Mouse (Mus musculus) CH12F3 (cell line): Measurements from ENCODE around the gene Ifitm10.

ENCODE experiments used
- in situ Hi-C: fragments of 300-500 bp; cut with MboI; formaldehyde crosslinking; loops from 2 replicates; pipeline ENCODE4 v1.14.3; 2020; ENCODE audit warnings: low sequenced_read_pairs

Ifitm10 gene

DNA sequence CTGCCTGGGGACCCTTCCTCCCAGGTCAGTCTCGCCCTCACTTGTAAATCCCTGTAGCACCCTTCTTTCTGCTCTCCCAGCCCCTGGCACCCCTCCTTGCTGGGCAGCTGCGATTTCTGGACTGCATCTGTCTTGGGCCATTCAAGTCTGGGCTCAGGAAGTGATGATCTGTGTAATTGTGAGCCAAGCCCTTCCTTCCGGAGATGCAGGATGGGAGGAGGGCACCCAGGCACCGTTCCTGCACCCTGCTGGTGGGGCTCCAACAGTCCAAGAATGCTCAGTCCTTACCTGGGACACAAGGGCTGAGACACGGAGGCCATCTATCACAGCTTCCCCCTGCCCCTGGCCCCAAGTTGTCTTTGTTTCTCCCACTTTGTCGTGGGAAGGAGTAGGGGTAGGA, 3.7 kb downstream of the Ifitm10 start:
- in situ Hi-C loops = no loop called here

DNA sequence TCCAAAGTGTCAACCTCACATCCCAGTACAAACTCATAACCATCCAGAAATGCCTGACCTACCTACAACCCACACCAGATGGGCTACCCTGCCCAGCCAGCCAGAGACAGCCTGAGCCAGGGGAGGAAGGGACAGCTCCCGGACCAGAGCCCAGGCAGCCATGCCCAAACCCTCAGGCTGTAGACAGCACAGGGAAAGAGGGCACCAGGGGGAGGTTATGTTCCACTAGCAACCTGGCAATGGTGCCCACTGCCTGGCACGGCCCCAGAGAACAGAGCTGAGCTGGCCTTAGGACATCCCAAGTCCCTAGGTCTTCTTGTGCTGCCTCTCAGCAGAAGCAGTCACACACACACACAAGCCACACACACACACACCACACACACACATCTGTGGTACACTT, 4.7 kb downstream of the Ifitm10 start:
- in situ Hi-C loops = no loop called here

DNA sequence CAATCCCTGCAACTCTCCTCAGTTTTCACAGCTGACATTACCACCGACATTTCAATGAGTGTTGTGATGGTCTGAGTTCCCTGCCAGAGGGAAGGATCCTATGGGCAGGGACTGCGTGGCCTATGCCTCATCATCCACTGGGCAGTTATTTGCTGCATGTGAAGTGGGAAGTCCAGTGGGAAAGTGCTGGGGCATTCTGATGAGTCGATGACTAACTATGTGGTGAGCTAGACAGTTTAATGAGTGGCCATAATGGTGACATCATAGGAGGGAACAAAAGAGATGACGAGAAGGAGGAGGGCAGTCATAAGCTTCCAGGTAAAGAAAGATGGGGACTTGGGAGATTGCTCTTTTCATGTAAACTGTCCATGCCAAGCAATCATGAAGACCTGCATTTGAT, 10.4 kb downstream of the Ifitm10 start:
- in situ Hi-C loops = no loop called here

DNA sequence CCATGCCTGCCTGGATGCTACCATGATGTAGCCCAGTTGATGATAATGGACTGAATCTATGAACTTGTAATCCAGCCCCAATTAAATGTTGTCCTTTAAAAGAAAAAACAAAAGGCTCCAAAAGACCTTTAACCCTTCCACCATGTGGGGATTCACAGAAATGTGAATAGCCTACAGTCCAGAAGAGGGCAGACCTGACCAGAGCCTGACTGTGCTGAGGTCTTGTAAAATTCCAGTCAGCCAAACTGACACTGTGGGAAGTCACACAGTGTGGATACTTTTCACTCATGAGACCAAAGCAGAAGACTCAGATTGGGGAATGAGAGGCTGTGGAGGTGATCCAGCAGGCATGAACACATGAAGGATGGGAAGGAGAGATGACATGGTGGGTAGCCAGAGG, 12.8 kb downstream of the Ifitm10 start:
- in situ Hi-C loops = no loop called here

DNA sequence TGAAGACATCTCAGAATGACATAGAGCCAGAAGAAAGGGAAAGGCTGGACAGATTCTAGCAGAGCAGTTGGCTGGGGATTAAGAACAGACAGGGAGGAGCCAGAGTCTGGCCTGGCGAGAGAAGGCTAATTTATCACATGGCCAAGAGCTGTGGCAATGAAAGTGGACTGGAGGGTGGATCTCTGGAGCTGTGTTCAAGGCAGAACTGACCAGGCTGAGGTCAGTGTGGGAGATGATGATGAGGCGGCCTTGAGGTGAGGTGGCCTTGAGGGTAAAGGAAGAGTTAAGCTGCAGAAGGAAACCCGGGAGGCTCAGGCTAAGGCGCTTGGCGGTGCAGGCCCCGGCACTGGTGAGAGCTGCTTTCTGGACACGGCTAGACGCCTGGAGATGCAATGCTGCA, 14.4 kb downstream of the Ifitm10 start:
- in situ Hi-C loops = no loop called here

DNA sequence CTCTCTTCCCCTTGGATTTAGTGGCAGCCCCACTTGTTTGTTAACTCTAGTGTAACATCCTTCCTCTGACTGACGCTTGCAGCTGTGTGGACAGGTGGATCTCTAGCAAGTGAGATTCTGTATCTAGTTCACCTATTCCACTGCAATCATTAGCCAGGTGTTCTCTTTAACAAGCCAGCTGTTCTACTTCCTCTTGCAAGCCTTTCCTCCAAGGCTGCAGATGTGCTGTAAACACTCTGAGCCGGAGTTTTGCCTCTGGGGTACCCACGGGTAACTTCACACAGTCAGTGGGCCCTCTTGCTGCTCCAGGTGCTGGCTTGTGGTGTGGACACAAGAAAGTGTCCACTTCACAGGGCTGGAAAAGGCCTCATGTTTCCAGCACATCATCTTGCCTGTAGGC, 16.0 kb downstream of the Ifitm10 start:
- in situ Hi-C loops = no loop called here

DNA sequence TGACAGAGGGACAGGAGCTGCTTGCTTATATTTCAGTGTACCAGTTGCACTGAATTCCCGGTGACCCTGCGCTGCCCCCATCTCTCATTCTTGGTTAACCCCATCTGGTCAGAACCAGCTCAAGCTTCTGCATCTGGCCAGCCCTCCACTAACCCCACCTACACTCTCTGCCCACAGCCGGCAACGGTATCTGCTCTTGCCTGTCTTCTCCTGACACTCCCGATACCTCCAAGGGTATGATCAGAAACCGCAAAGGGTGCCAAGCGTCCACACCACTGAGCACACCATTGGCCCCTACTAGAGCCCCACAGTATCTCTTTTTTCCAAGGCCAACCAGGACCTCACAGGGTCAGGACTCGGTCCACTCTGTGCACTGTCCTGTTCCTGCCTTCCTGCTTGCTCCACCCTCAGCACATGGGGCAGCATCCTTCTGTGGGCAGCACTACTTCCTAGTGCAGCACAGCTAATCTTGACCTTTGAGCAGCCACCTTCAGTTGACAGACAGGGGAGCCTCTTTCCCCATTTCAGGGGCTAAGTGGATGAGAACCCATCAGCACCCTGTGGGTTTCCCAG, 18.8 kb downstream of the Ifitm10 start:
- in situ Hi-C loops = no loop called here

DNA sequence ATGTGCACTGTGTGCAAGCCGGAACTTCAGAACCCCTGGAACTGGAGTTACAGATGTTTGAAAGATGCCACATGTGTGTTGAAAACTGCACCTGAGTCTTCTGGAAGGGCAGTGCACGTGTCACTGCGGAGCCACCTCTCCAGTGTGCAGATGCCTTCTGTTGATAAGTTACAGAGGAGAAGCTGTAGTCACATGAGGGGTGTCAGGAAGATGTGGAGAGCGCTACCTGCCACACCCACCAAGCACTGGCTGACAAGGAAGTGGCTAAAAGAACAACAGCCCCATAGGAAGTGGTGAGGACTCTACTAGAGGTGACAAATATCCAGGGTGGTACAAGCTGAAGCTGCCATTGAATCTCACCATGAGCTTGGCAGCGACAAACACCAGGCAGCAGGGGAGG, 19.7 kb downstream of the Ifitm10 start:
- in situ Hi-C loops = no loop called here

DNA sequence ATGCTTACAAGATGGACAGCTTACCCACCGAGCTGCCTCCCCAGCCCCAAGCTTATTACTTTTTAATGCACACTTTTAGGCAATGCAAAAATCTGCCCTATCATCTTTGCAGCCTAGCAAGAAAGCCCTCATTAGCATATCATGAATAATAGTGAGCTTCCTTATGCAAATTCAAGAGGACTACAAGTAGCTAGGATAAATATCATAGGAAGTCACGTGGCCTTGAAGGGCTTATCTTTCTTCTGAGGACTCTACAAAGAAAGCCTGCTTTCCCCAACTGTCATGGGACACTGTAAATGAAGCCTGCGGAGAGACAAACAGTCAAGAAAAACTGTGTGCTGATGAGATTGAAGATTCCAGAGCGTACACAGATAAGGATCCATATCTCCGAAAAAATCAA, 22.0 kb downstream of the Ifitm10 start:
- in situ Hi-C loops = no loop called here

DNA sequence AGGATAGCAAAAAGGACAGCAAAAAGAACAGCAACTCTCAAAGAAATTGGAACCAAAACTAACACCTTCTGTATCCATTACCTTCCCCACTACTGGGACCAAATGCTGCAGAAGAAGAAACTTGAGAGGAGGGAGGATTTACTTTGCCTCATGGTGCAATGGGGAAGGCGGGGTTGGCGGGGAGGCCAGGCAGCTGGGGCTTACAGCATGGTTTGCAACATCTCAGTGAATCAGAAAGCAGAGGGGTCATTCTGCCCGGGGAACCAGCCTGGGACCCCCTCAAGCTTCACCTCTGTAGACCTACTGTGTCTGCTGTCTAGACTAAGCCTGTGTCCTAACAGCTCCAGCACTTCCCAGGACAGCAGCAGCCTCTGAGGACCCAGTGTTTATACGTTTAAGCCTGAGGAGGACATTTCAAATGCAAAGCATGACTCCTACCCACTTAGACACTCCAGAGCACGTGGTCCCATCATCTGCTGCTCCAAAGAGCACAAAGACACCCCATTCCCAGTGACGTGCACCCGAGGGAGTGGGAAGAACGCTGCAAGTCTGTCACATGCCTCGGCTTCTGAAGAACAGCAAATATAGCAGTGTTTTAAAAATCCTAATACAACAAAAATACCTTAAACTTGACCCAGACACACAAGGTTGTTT, 24.1 kb downstream of the Ifitm10 start:
- in situ Hi-C loops = no loop called here

DNA sequence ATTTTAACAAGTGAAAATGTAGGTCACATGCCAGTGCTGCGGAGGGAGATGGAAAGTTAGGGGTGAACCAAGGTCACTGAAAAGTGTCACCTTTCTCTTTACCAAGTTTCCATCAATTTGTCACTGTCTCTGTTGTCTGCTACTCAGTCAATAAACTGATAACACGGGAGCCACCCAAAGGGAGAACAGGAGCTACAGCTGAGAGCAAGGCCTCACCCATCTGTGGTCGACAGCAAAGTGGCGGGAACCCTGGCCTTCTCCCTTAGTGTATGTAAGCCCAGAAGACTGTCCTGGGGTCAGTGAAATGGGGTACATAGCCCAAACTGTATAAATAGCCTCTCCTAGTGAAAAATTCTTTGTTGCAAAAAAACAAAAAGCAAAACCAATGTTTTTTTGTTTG, 26.0 kb downstream of the Ifitm10 start:
- in situ Hi-C loops = no loop called here

DNA sequence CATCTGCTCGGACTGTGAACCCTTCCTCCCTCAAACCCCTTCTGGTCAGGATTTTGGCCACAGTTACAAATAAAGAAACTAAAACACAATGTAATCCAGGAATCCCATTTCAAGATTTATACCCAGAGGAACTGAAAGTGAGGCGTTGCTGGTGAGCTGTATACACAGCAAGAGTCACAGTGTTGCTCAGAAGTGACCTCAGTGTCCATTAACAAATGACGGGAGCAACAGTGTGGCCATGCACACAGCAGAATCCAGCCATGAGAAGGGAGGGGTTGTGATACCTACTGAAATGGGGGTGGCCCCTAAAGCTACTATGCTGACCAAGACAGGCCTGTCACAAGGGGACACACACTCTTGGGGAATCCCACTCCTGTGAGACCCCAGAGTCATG, 31.3 kb downstream of the Ifitm10 start:
- in situ Hi-C loops = no loop called here

DNA sequence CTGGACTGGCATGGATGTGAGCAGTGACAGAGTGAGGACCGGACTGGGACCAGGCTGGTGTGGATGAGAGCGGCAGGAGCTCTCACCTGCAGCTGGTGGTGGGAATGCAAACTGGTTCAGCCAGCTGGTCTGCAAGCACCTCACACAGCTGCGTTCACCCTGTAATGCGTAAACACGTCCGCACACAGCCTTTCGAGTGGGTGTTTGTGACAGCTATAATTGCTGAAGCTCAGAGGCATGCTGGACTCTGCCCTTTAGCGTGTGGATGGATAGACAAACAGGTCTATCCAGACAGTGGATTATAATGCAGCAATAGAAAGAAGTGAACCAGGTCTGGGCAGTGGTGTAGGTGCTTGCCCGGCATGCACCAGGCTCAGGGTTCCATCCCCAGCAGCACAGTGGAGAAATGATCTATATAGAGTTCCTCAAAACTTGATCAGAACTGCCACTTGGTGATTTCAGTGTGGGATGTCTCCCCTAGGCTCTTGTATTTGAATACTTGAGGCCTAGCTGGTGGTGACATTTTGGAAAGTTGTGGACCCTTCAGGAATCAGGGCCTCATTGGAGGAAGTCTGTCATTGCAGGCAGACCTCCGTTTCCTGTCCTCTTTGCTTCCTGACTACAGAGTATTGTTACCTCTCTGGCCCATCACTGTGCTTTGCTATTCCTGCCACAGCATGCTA, 31.8 kb downstream of the Ifitm10 start:
- in situ Hi-C loops = no loop called here

DNA sequence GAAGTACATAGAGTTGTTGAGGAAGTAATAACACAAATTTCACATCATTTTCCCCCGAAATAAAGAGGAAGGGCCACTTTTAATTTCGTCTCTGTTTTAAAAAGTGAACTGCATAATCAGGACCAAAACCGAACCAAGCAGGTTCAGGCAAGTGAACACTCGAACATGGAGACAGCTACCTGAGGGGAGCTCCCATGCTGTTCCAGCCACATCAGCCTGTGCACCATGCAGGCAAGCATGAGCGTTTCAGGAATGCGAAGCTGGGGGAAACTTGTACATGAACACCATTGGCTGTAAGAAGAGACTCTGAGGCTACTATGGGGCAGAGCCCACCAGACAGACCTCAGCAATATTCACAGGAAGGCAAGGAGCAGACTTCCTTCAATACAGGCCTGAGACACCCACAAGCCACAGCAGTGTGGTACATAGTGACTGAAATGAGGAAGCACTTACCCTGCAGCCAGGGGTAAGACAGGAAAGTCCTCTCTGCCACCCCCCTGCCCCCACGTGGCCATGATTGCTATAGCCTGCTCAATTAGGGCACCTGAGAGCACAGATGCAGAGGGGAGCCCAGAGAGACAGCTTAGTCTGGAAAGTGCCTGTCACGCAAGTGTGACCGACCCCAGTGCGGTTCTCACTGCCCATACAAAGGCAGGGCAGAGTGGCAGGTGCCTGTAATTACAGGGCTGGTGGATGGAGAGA, 33.1 kb downstream of the Ifitm10 start:
- in situ Hi-C loops = no loop called here

DNA sequence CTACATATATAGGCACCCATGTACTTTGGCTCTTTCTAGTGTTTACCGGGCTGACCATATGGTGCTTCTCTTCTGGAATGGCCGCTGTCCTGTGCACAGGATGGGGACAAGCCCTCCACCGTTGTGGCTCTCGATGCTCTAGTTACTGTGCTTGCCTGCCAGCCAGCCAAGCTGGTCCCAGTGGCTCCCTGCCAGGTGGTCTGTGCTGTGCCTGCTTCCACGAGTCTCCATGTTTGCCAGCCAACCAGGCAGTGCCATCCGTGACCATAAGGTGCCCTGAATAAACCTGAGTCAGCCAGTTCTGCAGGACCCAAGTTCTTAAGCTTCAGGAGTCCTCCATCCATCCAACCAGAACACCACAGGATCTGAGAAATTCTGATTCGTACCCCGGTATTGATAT, 38.4 kb downstream of the Ifitm10 start:
- in situ Hi-C loops = loop anchor here (5.0 to 10.0 kb wide), 2 partner anchors 102 to 340 kb away; no protein-coding TSS in a partner anchor

DNA sequence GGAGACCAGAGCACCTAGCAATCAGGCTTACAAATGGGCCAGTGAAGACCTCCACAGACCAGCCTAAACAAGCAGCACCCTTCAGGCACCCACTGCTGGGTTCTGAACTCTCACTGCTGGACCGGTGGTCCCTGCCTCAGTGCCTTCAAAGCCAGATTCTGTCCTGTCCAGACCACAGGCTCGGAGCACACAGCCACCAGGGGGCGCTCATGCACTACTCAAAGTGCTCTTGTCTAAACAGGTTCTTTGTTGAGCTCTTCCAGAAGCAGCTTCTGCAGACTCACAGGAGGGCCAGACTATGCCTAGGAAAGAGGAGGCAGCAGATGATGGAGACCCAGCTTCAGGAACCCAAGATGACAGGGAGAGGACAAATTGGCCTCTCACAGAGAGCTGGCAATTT, 39.3 kb downstream of the Ifitm10 start:
- in situ Hi-C loops = loop anchor here (10.0 kb wide), 1 partner anchor 341 kb away; no protein-coding TSS in a partner anchor

DNA sequence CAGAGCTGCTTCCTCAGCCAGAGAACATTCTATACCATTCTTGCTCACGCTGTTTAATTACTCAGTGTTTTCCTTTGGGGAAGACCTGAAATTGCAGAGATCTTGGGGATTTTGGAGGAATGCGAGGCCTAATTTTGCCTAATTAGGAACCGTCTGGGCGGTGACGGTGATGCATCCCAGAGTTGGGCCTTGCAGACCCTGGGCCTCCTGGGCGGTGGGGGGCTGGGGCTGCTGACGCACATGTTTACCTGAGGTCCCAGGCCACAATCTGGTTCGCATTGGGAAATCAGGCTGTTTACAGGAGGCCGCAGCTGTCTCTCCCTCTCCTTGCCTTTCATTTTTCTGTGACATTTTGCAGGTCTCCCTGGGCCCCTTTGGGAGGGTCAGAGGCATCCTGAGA, 40.8 kb downstream of the Ifitm10 start:
- in situ Hi-C loops = loop anchor here (10.0 kb wide), 1 partner anchor 342 kb away; no protein-coding TSS in a partner anchor

DNA sequence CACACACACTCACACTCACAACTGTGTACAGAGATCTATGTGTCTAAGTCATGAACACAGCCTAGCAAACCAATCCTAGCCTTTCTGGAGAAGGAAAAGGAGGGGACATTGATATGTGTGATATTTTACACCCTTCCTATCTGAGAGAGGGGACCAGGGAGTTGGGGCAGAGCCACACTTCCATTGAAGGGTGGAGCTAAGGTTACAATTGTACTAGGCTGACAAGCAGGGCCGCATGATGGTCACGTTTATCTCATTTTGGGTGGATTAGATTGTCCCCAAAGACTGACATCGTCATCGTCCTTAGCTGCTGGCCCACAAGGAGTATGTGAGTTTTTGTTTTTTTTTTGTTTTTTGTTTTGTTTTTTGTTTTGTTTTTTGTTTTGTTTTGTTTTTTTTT, 42.3 kb downstream of the Ifitm10 start:
- in situ Hi-C loops = loop anchor here (10.0 kb wide), 1 partner anchor 344 kb away; no protein-coding TSS in a partner anchor

DNA sequence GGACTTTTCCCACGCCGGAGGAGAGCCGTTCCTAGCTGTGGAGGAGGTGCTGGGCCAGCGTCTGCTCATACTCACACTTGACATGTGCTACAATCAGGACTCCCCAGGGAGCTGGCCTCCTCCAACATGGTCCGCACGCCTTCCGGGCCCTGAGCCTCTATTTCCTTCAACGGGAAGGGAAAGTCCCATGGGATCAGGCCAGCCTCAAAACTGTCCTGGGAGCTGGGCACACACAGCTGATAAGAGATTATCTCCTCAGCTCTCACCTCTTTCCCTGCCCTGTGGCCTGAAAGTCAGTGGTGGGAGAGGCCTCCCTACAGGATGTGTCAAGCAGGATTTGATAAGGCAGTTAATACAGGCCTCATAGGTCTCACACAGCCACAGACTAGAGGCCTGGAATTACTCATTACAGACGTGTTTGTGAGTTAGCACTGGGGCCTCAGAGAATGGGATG, 43.3 kb downstream of the Ifitm10 start:
- in situ Hi-C loops = loop anchor here (10.0 kb wide), 1 partner anchor 345 kb away; no protein-coding TSS in a partner anchor

DNA sequence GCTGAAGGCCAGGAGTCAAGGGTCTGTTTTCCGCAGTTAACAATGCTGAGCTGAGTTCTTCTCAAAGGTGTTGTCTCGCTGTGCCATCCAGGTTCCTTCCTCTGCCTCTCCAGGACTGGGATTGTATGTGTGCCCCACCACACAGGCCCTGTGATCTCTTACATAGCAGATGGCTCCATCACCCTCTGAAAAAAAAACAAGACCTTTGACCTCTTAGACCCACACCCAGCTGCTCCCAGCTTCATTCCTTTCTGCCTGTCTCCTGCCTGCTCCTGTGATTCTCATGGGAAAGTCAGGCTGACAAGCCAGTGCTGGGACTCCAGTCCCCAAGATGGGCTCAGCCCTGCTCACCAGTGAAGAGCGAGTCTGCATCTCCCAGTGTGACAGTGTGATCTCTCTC, 45.0 kb downstream of the Ifitm10 start:
- in situ Hi-C loops = no loop called here

DNA sequence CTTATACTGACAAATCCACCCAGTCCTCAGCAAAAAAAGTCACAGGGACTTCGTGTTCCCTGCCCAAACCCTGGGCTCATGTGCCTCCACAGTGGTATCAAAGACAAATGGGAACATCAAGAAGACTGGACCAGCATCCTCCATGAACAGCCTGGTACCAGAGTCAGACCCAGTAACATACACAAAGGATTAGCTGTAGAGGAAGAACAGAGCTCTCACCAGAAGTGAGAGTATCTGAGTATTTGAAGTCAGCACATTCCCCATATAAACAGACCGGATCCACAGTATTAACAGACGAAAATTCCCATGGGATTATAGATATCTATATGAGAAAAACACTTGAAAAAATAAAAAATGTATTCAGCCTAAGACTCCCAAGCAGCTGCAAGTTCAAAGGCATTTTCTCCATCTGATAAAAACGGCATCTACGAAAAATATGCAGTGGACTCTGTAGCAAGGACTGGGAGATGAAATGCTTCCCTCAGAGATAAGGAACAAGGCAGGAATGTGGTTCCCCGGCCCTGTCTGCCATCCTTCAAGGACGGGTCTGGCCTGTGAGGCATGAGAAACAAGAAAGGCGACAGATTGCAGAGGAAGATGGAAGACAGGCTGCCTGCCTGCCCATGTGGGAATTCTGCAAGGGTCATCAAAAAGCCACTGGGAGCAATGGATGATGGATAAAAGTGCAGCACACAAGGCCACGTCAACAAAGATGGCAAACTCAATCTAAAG, 46.7 kb downstream of the Ifitm10 start:
- in situ Hi-C loops = no loop called here
